Mouse (Mus musculus) CH12.LX (cell line): ENCODE data around the gene Fam185a.

Source experiments
- BHLHE40 ChIP-seq: IDR thresholded peaks from 2 replicates; pipeline ENCODE4 v1.6.1; 2011; ENCODE audit warnings: mild to moderate bottlenecking, low read depth, low read length, improper control_type of control experiment
- CTCF ChIP-seq, 2 experiments: IDR thresholded peaks in 1 of 2; conservative IDR thresholded peaks in 1 of 2; 2 replicates each; pipeline ENCODE4 v1.5.1; 2011 to 2012; ENCODE audit warnings: low read depth in 2 of 2, low read length in 2 of 2, improper control_type of control experiment in 1 of 2, inconsistent platforms in 1 of 2, mild to moderate bottlenecking in 1 of 2, moderate library complexity in 1 of 2
- EP300 ChIP-seq: IDR thresholded peaks from 2 replicates; pipeline ENCODE4 v1.6.1; 2011; ENCODE audit warnings: low read length, improper control_type of control experiment
- MAX ChIP-seq: IDR thresholded peaks from 2 replicates; pipeline ENCODE4 v1.6.1; 2011; ENCODE audit warnings: low read length, improper control_type of control experiment
- POLR2A ChIP-seq: IDR thresholded peaks from 2 replicates; pipeline ENCODE4 v1.6.1; 2011; ENCODE audit warnings: low read depth, mild to moderate bottlenecking, improper control_type of control experiment, low read length
- ZNF384 ChIP-seq: IDR thresholded peaks from 2 replicates; pipeline ENCODE4 v1.6.1; 2012; ENCODE audit warnings: low read depth, low read length, improper control_type of control experiment, inconsistent platforms

- TF ChIP-seq EP300, result no peak
- no peak for TF ChIP-seq POLR2A
- TF ChIP-seq CTCF (conservative IDR thresholded peaks at IDR 0.05 in 1 of 2, IDR thresholded peaks at IDR 0.05 in 1 of 2; ENCODE audit: low read depth in 2 of 2, low read length in 2 of 2), result no peak
- TF ChIP-seq ZNF384, result no peak
- no peak for TF ChIP-seq MAX
- no peak for TF ChIP-seq BHLHE40
Observed at GRCm38 (mm10) chr5:21384976-21385375, 39.8 kb upstream of the Fam185a start.
